Mouse (Mus musculus) hindbrain, embryonic 14.5 days (tissue): ENCODE results near the gene Mthfd2. TPM values are rescaled to one million over a fixed set of nuclear protein-coding genes. Genes with fewer than 3 reads are reported as not detected.

Experiments
- ATAC-seq: fragments of 200-750 bp; cut with Nextera tagmentation; 2 replicates; pipeline ENCODE4 v1.8.0; 2017; ENCODE audit warnings: moderate number of reproducible peaks, mild to moderate bottlenecking, moderate TSS enrichment, moderate library complexity; ENCODE audit not compliant: low FRiP score
- DNase-seq: peaks from one replicate; pipeline ENCODE4 v3.0.0-alpha.2; 2015; ENCODE audit warnings: low spot score
- H3K27ac ChIP-seq: fragments of 300-500 bp; sonication (generic); 2 replicates; pipeline ENCODE4 v1.5.1; 2014; ENCODE audit warnings: mild to moderate bottlenecking, moderate library complexity
- H3K27me3 ChIP-seq: fragments of 300-500 bp; sonication (generic); 2 replicates; pipeline ENCODE4 v1.6.1; 2014; ENCODE audit warnings: mild to moderate bottlenecking, low read length, mixed read lengths; ENCODE audit not compliant: control insufficient read depth, insufficient read depth
- H3K36me3 ChIP-seq: fragments of 300-500 bp; sonication (generic); replicated peaks from 2 replicates; pipeline ENCODE4 v1.6.1; 2014; ENCODE audit not compliant: control insufficient read depth, insufficient read depth
- H3K4me1 ChIP-seq: fragments of 300-500 bp; sonication (generic); replicated peaks from 2 replicates; pipeline ENCODE4 v1.6.1; 2014; ENCODE audit warnings: antibody characterized with exemption, low read length, mixed read lengths; ENCODE audit not compliant: control insufficient read depth, insufficient read depth
- H3K4me2 ChIP-seq: fragments of 300-500 bp; sonication (generic); replicated peaks from 2 replicates; pipeline ENCODE4 v1.6.1; 2014; ENCODE audit warnings: mild to moderate bottlenecking, moderate library complexity
- H3K4me3 ChIP-seq: fragments of 300-500 bp; sonication (generic); replicated peaks from 2 replicates; pipeline ENCODE4 v1.5.1; 2014; ENCODE audit warnings: mild to moderate bottlenecking, low read length
- H3K9ac ChIP-seq: fragments of 300-500 bp; sonication (generic); 2 replicates; pipeline ENCODE4 v1.6.1; 2014
- H3K9me3 ChIP-seq: fragments of 300-500 bp; sonication (generic); 2 replicates; pipeline ENCODE4 v1.6.1; 2016; ENCODE audit warnings: low read length; ENCODE audit not compliant: control insufficient read depth
- WGBS: fragments of 180-500 bp; shearing (Covaris S2); extraction: QIAGEN DNeasy Blood & Tissue Kit; methylation state at CpG from one replicate; pipeline ENCODE4 v1.1.7; 2014; 5-methylcytosine and 5-hydroxymethylcytosine counted together
- polyA plus RNA-seq: library from polyadenylated mRNA; unstranded; fragments of >200 nt; fragmentation: Nextera tagmentation; extraction: Ambion mirVana; gene quantifications from 2 replicates; pipeline ENCODE4 v1.2.1, GENCODE M21; 2014

The Mthfd2 gene
- polyA plus RNA-seq, 1 experiment from 2014 or later: 30.4 TPM

DNA sequence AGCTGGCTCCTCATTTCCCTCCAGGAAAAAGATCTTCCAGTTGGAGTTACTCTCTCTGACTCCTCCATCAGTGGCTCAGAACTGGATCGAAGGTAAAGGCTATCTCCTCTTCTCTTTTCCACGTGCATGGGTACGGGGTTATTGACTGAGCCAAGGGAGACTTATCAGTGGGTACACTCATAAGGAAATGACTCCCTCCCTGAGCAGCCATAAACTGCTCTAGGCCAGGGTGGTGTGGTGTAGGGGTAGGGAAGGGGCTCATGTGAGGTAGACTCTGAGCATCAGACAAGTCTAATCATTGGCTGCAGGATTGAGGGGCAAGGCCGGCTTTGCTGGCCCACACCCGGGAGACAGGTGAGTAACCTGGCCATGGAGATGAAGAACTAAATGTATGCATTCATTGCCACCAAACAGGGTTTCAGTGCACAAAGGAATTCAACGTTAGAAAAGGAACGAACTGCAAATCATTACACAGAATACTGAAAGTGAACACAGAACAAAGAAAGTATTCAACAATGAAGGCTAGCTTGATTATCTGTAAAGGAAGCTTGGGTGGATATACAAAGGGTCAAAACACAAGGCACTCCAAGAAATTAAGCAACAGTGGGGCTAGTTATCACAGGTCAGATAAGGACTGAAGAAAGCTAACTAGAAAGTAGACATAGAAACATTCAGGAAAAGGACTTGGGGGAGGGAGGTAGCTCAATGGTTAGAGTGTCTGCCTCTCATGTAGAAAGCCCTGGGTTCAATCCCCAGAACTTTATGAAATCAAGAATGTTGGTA lies 25.1 kb downstream of the Mthfd2 start:
- Histone ChIP-seq H3K4me3 (no peak overlapping the region), H3K9me3 (no peaks in the 10 kb centered on the region), H3K27ac (no peak overlapping the region), H3K36me3 (peaks cover 9% of the 10 kb centered on the region), H3K4me1 (no peaks in the 10 kb centered on the region), H3K27me3 (no peaks in the 10 kb centered on the region), H3K4me2 (no peak overlapping the region), H3K9ac (no peak overlapping the region)
- WGBS: 86% methylated on average over 7 of the region's 7 CpGs
- DNase-seq: no peak
- no peak for ATAC-seq

DNA sequence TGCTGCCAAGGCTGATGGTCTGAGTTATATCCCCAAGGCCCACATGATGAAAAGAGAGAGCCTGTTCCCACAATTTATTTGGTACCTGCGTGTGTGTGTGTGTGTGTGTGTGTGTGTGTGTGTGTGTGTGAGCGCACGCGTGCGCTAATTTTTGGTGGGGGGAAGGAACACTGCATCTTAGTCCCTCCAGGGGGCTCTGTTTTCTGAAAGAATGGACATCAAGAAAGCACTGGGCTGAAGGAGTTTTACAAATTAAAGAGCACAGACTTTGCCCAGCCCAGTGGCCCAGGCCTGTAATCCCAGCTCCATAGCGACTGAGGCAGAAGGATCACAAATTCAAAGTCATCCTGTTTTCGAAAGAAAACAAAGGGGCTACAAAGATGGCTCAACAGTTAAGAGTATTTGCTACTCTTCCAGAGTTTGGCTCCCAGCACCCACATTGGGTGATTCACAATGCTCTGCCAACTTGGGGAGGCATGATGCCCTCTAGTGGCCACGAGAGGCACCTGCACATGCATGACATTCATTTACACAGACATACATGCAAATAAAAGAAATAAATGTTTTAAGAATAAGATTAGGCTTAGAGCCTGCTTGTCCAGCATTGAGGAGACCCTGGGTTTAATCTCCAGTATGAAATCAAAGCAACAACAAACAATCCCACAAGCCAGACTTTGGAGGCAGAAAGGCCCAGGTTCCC lies 45.3 kb downstream of the Mthfd2 start:
- WGBS: 83% methylated on average over 8 of the region's 8 CpGs
- Histone ChIP-seq H3K9ac (no peak overlapping the region), H3K9me3 (no peaks in the 10 kb centered on the region), H3K27ac (no peak overlapping the region), H3K4me1 (no peaks in the 10 kb centered on the region), H3K4me3 (no peak overlapping the region), H3K4me2 (no peak overlapping the region), H3K36me3 (no peaks in the 10 kb centered on the region), H3K27me3 (no peaks in the 10 kb centered on the region)
- no peak for ATAC-seq
- no peak for DNase-seq

DNA sequence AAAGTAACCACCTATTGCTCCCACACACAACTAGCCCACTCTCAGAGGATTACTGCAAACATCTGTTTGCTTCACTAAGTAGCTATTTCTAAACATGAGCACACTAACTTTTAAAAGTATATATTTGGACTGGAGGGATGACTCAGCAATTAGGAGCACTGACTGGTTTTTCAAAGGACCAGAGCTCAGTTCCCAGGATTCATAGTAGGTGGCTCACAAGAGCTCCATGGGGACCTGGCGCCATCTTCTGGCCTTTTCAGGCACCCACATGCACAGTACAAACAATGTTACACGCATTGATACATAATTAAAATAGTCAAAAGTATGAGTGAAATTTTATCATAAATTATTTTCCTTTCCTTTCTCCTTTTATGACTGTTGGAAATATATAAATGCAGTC lies 46.8 kb downstream of the Mthfd2 start:
- H3K9ac ChIP-seq: no peak overlapping the region
- no peak overlapping the region for H3K4me3 ChIP-seq
- DNase-seq: no peak
- no peaks in the 10 kb centered on the region for H3K36me3 ChIP-seq
- ATAC-seq: no peak
- no peak overlapping the region for H3K4me2 ChIP-seq
- no peaks in the 10 kb centered on the region for H3K4me1 ChIP-seq
- whole genome bisulfite sequencing: 20% methylated on average over 2 of the region's 2 CpGs
- H3K27ac ChIP-seq: no peak overlapping the region
- no peaks in the 10 kb centered on the region for H3K9me3 ChIP-seq
- H3K27me3 ChIP-seq: no peaks in the 10 kb centered on the region

DNA sequence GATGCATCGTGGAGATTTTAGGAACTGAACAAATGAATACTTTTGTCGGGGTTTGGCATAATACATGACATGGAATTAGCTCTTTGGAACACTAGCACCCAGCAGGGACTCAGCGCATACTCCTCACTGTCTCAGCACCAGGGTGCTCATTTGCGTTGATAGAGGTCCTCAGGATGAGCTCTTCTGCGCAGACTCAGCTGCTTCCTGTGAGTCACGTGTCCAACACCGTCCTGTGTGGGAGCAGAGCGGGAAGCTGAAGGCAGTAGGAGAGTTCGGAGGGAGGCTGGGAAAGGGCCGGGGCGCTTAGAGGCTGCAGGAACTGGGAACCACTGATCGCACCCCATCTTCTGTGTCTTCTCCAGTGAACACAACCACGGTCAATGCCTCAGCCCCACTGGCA lies 48.6 kb downstream of the Mthfd2 start:
- H3K36me3 ChIP-seq: no peaks in the 10 kb centered on the region
- no peak overlapping the region for H3K4me3 ChIP-seq
- no peak overlapping the region for H3K4me2 ChIP-seq
- DNase-seq (no peak), ATAC-seq (no peak)
- no peaks in the 10 kb centered on the region for H3K9me3 ChIP-seq
- H3K27ac ChIP-seq: no peak overlapping the region
- H3K27me3 ChIP-seq: no peaks in the 10 kb centered on the region
- no peaks in the 10 kb centered on the region for H3K4me1 ChIP-seq
- 73% methylated on average over 13 of the region's 13 CpGs for WGBS
- no peak overlapping the region for H3K9ac ChIP-seq

DNA sequence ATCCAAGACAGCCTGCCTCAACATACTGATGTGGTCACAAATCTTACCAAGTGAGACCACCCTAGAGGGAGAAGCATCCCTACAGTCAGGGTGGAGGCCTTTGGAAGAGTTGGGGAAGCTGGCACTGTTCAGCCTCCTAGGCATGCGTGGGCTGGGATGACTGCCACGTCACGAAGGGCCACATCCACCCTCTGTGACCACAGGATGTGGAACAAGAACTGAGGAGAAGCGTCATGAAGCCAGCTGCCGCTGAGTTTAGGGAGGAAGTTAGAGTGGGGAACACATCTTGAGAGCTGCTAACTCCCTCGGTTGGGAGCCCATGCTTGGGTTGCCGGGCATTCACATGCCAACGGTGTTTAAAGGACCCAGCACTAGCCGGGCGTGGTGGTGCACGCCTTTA lies 52.0 kb downstream of the Mthfd2 start:
- no peak overlapping the region for H3K4me3 ChIP-seq
- DNase-seq: no peak
- no peaks in the 10 kb centered on the region for H3K36me3 ChIP-seq
- no peaks in the 10 kb centered on the region for H3K4me1 ChIP-seq
- no peak overlapping the region for H3K9ac ChIP-seq
- no peaks in the 10 kb centered on the region for H3K9me3 ChIP-seq
- no peak overlapping the region for H3K27ac ChIP-seq
- ATAC-seq: no peak
- whole genome bisulfite sequencing: 91% methylated on average over 11 of the region's 11 CpGs
- H3K4me2 ChIP-seq: no peak overlapping the region
- no peaks in the 10 kb centered on the region for H3K27me3 ChIP-seq

DNA sequence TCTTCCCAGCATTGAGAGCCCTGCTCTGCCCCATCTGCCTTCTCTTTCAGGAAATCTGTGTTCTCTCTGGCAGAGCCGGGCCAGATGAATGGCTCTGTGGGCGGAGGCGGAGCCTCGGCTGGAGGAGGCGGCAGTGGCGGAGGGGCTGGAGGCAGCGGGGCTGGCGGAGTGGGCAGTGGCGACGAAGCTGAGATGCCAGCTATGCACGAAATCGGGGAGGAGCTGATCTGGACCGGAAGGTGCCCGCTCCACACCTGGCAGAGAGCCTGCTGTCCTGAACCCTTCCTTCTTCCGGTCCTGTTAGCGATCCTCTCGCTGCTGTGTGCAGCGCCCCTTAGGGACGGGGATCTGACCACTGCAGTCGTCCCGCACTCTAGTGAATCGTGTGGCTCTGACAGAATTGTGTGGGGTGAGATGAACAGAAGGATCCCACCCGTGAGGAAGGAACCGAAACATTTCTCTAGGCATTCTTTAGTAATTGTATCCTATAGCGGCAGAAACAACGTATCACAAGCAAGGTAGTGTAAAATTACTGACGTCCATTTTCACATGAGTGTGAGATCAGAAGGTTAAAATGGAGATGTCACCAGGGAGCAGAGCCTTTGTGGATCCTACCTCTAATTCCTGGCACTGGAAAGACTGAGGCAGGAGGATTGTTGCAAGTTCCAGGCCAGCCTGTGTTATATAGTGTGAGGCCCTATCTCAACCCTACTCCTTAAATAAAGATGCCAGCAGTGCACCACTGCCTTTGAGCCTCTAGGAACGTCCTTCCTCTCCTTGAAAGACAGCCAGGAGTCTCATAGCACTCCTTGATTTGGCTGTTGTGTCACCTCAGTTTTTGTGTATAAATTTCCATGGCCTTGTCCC lies 57.3 kb downstream of the Mthfd2 start:
- no peaks in the 10 kb centered on the region; the same call in 1 of the 2 replicates for H3K4me1 ChIP-seq
- H3K9ac ChIP-seq: peak overlapping the region; percentile 55
- peak overlapping the region; percentile 89 for H3K27ac ChIP-seq
- no peaks in the 10 kb centered on the region for H3K27me3 ChIP-seq
- 2% methylated on average over 28 of the region's 28 CpGs for WGBS
- no peaks in the 10 kb centered on the region for H3K9me3 ChIP-seq
- ATAC-seq (peak; percentile 94), DNase-seq (peak; percentile 89)
- no peaks in the 10 kb centered on the region for H3K36me3 ChIP-seq
- H3K4me2 ChIP-seq: peak overlapping the region; percentile 56
- peak overlapping the region; percentile 37 for H3K4me3 ChIP-seq

DNA sequence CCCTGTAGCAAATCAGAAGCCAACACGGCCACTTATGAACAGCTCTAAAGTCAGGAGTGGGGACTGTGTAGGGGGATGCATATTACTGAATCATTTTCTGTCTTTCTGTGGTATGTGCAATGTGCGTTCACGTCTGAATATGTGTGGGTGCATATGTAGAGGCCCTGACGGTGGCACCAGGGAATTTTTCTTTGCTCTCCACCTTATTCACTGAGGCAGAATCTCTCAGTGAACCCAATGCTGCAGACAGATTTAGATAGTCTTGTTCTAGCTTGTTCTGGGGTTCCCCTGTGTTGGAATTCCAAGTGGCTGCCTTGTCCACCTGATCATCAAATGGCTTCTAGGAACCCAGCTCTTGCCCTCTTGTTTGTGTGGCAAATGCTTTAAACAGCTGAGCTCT lies 58.1 kb downstream of the Mthfd2 start:
- DNase-seq: peak; percentile 28
- WGBS: 64% methylated on average over 4 of the region's 4 CpGs
- H3K9ac ChIP-seq: peak overlapping the region; percentile 55; the same call in 1 of the 2 replicates

DNA sequence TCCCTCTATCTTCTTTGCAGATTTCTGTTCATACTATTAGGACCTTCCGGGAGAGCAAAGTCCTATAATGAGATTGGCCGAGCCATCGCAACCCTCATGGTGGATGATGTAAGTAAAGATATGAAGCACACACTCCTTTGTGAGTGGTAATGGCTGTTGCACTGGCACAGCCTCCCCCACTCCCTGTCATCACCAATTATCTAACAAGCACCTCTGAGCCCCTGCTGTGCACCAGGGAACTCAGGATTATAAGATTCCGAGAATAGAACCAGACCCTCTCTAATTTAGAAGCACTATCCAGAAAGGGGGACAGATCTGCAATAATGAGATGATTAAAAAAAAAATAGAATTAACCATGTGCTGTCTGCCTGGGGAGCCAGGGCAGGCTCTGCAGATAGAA lies 60.1 kb downstream of the Mthfd2 start:
- H3K4me2 ChIP-seq: no peak overlapping the region
- no peak for DNase-seq
- no peaks in the 10 kb centered on the region for H3K9me3 ChIP-seq
- H3K4me3 ChIP-seq: no peak overlapping the region
- no peaks in the 10 kb centered on the region for H3K27me3 ChIP-seq
- no peak overlapping the region for H3K9ac ChIP-seq
- no peak for ATAC-seq
- no peak overlapping the region for H3K27ac ChIP-seq
- H3K36me3 ChIP-seq: no peaks in the 10 kb centered on the region
- H3K4me1 ChIP-seq: no peaks in the 10 kb centered on the region; the same call in 1 of the 2 replicates
- whole genome bisulfite sequencing: 79% methylated on average over 4 of the region's 4 CpGs

More for the DNA sequence above, 58.1 kb downstream of the Mthfd2 start:
- Histone ChIP-seq H3K27me3 (no peaks in the 10 kb centered on the region), H3K27ac (peak overlapping the region; percentile 89), H3K4me3 (peak overlapping the region; percentile 37), H3K4me2 (peak overlapping the region; percentile 56), H3K9me3 (no peaks in the 10 kb centered on the region), H3K4me1 (no peaks in the 10 kb centered on the region; the same call in 1 of the 2 replicates), H3K36me3 (no peaks in the 10 kb centered on the region)
- no peak for ATAC-seq

DNA sequence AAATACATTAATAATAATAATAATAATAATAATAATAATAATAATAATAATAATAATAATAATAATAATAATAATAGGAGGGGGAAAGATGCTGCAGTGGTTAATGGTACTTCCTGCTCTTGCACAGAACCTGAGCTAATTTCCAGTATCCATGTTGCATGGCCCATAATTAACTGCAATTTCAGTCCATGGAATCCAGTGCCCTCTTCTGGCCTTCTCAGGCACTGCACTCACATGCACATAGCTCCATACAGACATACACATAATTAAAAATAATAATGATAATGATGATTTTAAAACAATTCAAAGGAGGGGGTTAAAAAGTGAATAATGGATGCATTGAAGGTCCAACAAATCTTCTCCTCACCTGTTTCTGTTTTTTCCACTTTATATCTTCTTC lies 60.5 kb downstream of the Mthfd2 start:
- peak; percentile 32 for DNase-seq
- Histone ChIP-seq H3K36me3 (no peaks in the 10 kb centered on the region), H3K4me2 (no peak overlapping the region), H3K27ac (no peak overlapping the region), H3K4me1 (no peaks in the 10 kb centered on the region; the same call in 1 of the 2 replicates), H3K4me3 (no peak overlapping the region), H3K9ac (no peak overlapping the region), H3K9me3 (no peaks in the 10 kb centered on the region), H3K27me3 (no peaks in the 10 kb centered on the region)
- ATAC-seq: no peak
